Mouse (Mus musculus) intestine, embryonic 15.5 days (tissue): Measurements from ENCODE around the gene Cfap77. TPM values are rescaled to one million over a fixed set of nuclear protein-coding genes. Genes with fewer than 3 reads are reported as not detected.
A peak's percentile ranks its signal among the peaks of the same experiment; 100 is the strongest.

Experiments used
- ATAC-seq: fragments of 200-750 bp; cut with Nextera tagmentation; 2 replicates; pipeline ENCODE4 v1.8.0; 2017; ENCODE audit warnings: moderate TSS enrichment, moderate library complexity
- H3K27ac ChIP-seq: fragments of 300-500 bp; sonication (generic); 2 replicates; pipeline ENCODE4 v1.5.1; 2015; ENCODE audit warnings: mild to moderate bottlenecking, inconsistent platforms
- H3K27me3 ChIP-seq: fragments of 300-500 bp; sonication (generic); replicated peaks from 2 replicates; pipeline ENCODE4 v1.6.1; 2015; ENCODE audit warnings: inconsistent platforms
- H3K36me3 ChIP-seq: fragments of 300-500 bp; sonication (generic); 2 replicates; pipeline ENCODE4 v1.6.1; 2015; ENCODE audit warnings: inconsistent platforms
- H3K4me1 ChIP-seq: fragments of 300-500 bp; sonication (generic); replicated peaks from 2 replicates; pipeline ENCODE4 v1.6.1; 2015; ENCODE audit warnings: inconsistent platforms
- H3K4me2 ChIP-seq: fragments of 300-500 bp; sonication (generic); replicated peaks from 2 replicates; pipeline ENCODE4 v1.6.1; 2015; ENCODE audit warnings: mild to moderate bottlenecking, inconsistent platforms
- H3K4me3 ChIP-seq: fragments of 300-500 bp; sonication (generic); replicated peaks from 2 replicates; pipeline ENCODE4 v1.5.1; 2015; ENCODE audit warnings: inconsistent platforms
- H3K9ac ChIP-seq: fragments of 300-500 bp; sonication (generic); 2 replicates; pipeline ENCODE4 v1.6.1; 2015; ENCODE audit warnings: inconsistent platforms
- H3K9me3 ChIP-seq: fragments of 300-500 bp; sonication (generic); 2 replicates; pipeline ENCODE4 v1.6.1; 2016; ENCODE audit warnings: inconsistent platforms
- WGBS: fragments of 180-500 bp; shearing (Covaris S2); methylation state at CpG from one replicate; pipeline ENCODE4 v1.1.7; 2015; 5-methylcytosine and 5-hydroxymethylcytosine counted together
- polyA plus RNA-seq: library from polyadenylated mRNA; unstranded; fragments of >200 nt; fragmentation: Nextera tagmentation; extraction: Ambion mirVana; gene quantifications from 2 replicates; pipeline ENCODE4 v1.2.1, GENCODE M21; 2015

The Cfap77 gene
- polyA plus RNA-seq, 1 experiment from 2014 or later = 0.25 TPM

DNA sequence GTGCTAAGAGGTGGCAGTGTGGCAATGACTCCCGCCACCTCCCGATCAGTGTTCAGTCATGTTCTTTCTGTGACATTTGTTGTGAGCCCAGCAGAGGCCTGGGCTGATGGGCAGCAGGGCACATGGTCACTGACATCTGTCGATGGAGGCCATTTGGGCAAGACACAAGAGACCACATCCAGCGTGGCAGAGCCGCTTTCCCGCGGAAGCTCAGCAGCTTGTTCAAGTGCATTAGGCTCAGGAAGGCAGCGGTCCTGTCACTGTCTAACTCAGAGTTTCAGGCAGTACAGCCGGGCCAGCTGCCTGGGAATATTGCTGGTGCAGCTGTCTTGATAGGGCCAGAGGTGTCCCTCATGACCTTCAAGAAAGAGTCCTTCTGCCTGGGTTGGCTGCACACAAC lies 100.3 kb downstream of the Cfap77 start:
- H3K4me2 ChIP-seq = no peak overlapping the region
- H3K27me3 ChIP-seq = no peaks in the 10 kb centered on the region
- no peak overlapping the region for H3K4me3 ChIP-seq
- no peaks in the 10 kb centered on the region for H3K36me3 ChIP-seq
- no peak overlapping the region for H3K27ac ChIP-seq
- H3K4me1 ChIP-seq = no peaks in the 10 kb centered on the region
- ATAC-seq = no peak
- no peaks in the 10 kb centered on the region for H3K9me3 ChIP-seq
- WGBS = 89% methylated on average over 9 of the region's 9 CpGs
- H3K9ac ChIP-seq = no peak overlapping the region

DNA sequence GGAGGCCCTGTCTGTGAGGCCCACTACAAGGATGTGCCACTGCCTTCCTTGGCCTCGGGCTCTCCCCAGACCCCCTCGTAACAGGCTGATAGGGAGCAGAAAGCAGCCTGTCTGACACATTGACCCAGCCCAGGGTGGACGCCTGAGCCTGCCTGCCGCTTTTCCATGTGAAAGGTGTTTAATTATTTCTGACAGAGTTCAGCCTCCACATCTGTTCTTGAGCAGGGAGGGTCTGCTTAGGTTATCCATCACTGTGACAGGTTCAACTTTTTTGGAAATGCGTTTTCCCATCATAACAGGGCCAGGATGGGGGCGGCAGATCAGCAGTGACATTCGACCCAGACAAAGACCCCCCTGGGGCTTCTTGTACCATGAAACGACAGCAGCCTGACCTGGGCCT lies 101.9 kb downstream of the Cfap77 start:
- no peak overlapping the region for H3K27ac ChIP-seq
- H3K4me2 ChIP-seq = no peak overlapping the region
- no peaks in the 10 kb centered on the region for H3K4me1 ChIP-seq
- no peaks in the 10 kb centered on the region for H3K9me3 ChIP-seq
- no peak for ATAC-seq
- no peak overlapping the region for H3K9ac ChIP-seq
- no peaks in the 10 kb centered on the region for H3K27me3 ChIP-seq
- H3K4me3 ChIP-seq = no peak overlapping the region
- H3K36me3 ChIP-seq = no peaks in the 10 kb centered on the region
- 27% methylated on average over 8 of the region's 8 CpGs for WGBS

DNA sequence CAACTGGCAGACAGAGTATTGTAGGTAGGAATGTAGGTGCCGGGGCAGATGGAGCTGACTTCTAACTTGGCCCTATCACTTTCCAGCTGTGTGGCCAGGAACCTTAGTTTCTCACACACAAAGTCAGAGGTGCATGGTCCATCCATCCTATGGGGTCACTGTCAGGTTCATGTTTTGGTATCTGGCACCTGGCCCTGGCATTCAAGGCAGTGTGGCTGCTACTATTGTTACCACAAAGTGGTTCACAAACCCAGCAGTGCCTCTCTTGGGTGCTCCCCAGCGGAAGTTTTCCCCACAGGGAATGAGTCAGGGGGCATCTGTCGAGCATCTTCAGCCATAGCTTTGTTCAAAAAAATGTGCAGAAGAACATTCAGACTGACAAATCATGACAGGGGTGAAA lies 108.6 kb downstream of the Cfap77 start:
- 79% methylated on average over 3 of the region's 3 CpGs for WGBS
- no peak overlapping the region for H3K4me2 ChIP-seq
- H3K27me3 ChIP-seq = no peaks in the 10 kb centered on the region
- no peaks in the 10 kb centered on the region for H3K36me3 ChIP-seq
- no peak overlapping the region for H3K4me3 ChIP-seq
- H3K4me1 ChIP-seq = no peaks in the 10 kb centered on the region
- ATAC-seq = no peak
- no peak overlapping the region for H3K27ac ChIP-seq
- H3K9me3 ChIP-seq = no peaks in the 10 kb centered on the region
- no peak overlapping the region for H3K9ac ChIP-seq

DNA sequence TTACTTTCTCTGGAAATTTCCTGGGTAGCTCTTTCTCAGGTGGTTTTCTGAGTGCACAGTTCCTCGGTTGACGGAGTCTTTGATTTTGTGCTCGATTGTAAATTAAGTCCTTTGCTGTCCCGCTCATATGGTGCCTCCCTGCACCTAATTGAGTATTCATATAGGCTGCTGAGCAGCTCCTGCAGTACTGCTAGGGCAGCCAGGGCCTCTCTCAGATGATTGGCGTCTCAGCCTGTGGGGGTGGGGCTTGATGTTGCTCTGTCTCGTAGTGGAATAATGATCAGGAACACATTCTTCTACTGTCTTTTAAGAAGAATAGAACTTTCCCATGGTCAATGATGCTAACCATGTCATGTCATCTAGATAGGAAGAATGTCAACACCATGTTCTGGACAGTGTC lies 109.5 kb downstream of the Cfap77 start:
- WGBS = 70% methylated on average over 6 of the region's 6 CpGs
- ATAC-seq = no peak

DNA sequence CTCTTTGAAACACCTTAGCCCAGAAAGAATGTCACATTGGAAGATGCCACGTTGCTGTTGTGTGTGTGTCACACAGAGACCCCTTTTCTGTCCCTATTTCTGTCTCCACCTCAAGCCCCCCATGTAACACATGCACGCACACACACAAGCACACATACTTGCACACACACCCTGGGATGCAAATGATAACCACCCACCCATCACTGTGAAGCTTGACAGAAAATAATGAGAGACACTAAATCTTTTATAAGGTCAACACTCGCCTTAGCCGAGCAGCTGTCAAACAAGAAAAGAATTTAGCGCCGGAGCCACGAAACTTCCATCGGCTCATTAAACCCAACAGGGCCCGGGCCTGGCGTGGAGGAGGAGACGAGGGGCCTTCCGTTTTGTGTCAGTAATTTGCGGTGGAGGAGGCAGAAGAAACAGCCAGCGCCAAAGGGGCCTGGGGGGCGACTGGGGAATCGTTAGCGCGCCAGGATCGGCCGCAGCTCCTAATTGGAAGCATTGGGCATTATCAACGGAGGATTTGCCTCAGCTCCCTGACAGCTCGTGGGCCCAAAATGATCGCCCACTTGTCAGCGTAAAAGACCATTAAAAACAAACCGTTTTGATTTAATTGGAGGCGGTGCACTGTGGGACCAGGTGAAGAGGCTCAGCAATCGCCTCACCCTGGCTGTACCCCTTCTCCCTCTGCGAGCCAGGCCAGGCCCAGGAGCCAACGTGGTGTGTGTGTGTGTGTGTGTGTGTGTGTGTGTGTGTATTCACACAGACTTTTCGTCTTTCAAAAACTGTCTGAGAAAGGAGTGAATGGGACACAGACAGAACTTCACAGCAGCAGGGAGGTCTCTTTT lies 111.0 kb downstream of the Cfap77 start:
- Histone ChIP-seq H3K9ac (no peak overlapping the region), H3K9me3 (no peaks in the 10 kb centered on the region), H3K27me3 (no peaks in the 10 kb centered on the region), H3K4me2 (no peak overlapping the region), H3K27ac (no peak overlapping the region), H3K4me3 (no peak overlapping the region), H3K4me1 (no peaks in the 10 kb centered on the region), H3K36me3 (no peaks in the 10 kb centered on the region)
- ATAC-seq = no peak
- 49% methylated on average over 30 of the region's 30 CpGs for WGBS

More for the DNA sequence above, 109.5 kb downstream of the Cfap77 start:
- Histone ChIP-seq H3K4me3 (no peak overlapping the region), H3K4me1 (no peaks in the 10 kb centered on the region), H3K27me3 (no peaks in the 10 kb centered on the region), H3K9me3 (no peaks in the 10 kb centered on the region), H3K4me2 (no peak overlapping the region), H3K27ac (no peak overlapping the region), H3K9ac (no peak overlapping the region), H3K36me3 (no peaks in the 10 kb centered on the region)

DNA sequence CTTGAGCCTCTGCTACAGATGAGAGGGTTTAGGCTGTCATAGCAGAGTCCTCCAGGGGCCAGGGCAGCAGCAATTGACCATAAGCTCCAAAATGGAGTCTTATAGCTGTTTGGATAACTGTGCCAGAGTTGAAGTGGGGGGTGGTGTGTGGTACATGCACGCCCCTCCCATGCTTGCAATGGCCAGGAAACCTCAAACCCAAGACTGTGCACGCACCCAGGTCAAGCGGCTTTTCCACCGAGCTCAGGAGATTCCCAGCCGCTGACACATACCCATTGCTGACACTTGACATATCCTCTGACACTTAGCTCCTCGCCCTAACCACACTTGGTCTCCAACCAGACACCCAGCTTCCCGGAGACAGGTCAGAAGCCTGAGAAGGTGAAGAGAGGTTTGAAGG lies 115.9 kb downstream of the Cfap77 start:
- H3K4me3 ChIP-seq = no peak overlapping the region
- WGBS = 71% methylated on average over 7 of the region's 7 CpGs
- H3K4me2 ChIP-seq = no peak overlapping the region
- H3K9me3 ChIP-seq = no peaks in the 10 kb centered on the region
- H3K4me1 ChIP-seq = no peaks in the 10 kb centered on the region
- no peak overlapping the region for H3K27ac ChIP-seq
- H3K9ac ChIP-seq = no peak overlapping the region
- no peaks in the 10 kb centered on the region for H3K27me3 ChIP-seq
- H3K36me3 ChIP-seq = no peaks in the 10 kb centered on the region
- no peak for ATAC-seq

DNA sequence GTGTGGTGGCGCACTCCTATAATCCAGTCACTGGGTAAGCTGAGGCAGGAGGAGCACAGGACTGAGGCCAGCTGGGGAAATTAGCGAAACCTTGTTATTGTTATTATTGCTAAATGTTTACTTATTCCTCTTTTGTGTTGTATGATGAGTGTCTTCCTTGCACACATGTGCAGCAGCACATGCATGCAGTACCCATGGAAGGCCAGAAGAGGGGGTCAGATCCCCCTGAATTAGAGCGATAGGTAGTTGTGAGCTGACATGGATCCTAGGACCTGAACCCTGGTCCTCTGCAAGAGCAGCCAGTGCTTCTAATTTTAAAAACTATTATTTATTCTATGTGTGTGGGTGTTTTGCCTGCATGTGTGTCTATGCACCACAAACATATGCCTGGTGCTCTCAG lies 124.3 kb downstream of the Cfap77 start:
- Histone ChIP-seq H3K27me3 (no peaks in the 10 kb centered on the region), H3K9ac (no peak overlapping the region), H3K27ac (no peak overlapping the region), H3K4me2 (no peak overlapping the region), H3K36me3 (no peaks in the 10 kb centered on the region), H3K4me3 (no peak overlapping the region), H3K9me3 (no peaks in the 10 kb centered on the region), H3K4me1 (no peaks in the 10 kb centered on the region)
- WGBS = 85% methylated on average over 3 of the region's 3 CpGs
- no peak for ATAC-seq

DNA sequence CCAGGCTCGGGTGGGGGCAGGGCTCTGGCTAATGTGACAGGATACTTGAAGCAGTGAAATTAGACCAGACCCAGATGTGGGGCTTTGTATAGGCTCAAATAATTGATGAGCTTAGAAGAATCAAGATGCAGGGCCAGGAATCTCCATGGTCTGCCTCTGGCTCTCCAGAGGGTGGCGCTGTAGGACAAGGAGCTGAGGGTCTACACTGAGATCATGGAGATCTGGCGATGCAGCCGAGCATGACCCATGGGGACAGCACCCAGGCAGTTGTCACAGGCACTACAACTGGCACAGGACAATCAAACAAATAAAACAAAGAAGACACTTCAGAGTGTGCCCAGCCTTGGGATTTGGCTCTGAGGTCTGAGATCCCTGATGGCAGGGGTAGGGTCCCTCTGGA lies 131.0 kb downstream of the Cfap77 start:
- Histone ChIP-seq H3K9ac (no peak overlapping the region), H3K27me3 (peaks cover 30% of the 10 kb centered on the region), H3K9me3 (no peaks in the 10 kb centered on the region), H3K4me1 (no peaks in the 10 kb centered on the region), H3K36me3 (no peaks in the 10 kb centered on the region), H3K27ac (no peak overlapping the region), H3K4me3 (no peak overlapping the region), H3K4me2 (no peak overlapping the region)
- no peak for ATAC-seq
- WGBS = under 1% methylated on average over 4 of the region's 4 CpGs

DNA sequence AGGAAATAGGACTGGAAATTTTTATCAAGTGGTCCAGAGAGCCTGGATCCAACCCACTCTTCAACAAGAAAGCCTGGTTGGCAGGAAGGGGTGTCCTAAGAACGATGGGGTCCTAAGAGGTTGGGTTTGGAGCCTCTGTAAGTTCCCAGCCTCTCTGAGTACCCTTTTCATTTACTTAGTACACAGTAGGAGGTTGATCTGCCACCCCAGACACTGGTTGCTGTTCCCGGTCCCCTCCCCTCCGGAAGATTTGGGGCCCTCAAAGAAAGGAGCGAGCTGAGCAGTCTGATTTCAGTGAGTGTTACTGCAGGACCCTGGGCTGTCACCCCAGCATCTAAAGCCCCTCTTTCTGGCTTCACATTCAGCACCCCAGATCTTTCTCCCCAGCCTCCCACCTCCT lies 135.9 kb downstream of the Cfap77 start:
- WGBS = 2% methylated on average over 4 of the region's 4 CpGs
- Histone ChIP-seq H3K4me3 (no peak overlapping the region), H3K9ac (no peak overlapping the region), H3K4me2 (no peak overlapping the region), H3K27ac (no peak overlapping the region), H3K4me1 (peaks cover 8% of the 10 kb centered on the region), H3K9me3 (no peaks in the 10 kb centered on the region), H3K27me3 (peaks cover 78% of the 10 kb centered on the region), H3K36me3 (no peaks in the 10 kb centered on the region)
- no peak for ATAC-seq

DNA sequence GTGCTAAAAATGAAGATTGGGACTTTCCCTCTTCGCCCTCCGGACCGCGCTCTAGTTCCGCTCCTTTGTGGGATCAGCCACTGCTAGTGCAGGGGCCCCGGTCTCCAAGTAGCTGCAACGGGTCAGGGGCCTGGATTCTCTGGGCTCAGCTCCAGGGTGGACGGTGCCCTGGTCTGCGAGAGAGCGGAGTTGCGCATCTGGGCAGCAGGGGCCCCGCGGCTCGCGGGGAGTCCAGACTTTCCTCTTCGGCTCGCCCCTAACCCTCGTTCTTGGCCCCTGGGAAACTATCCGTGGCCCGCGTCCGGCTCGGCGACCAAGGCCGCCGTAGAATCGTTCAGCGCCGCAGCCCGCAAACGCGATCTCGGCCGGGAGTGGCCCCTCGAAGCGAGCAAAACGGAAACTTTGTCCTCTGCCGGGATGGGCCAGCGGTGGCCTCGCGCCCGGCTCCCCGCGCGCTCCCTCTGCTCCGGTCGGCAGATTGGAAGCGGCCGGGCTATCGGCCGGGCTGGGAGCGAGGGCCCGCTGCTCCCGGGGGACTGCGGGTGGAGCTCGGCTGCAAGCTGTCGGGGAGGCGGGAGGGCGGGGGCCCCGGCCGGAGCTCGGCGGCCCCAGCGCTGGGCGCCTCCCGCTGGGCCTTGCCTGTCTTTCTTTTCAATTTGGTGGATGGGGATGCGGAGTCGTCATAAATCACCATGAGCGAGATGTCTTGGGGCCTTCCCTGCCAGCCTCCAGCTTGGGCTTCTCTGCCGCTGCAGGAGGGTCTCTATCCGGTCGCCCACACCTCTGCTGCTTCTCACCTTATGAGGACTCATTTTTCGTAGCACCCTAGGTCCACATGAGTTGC lies 137.1 kb downstream of the Cfap77 start:
- H3K4me3 ChIP-seq = peak overlapping the region; percentile 15
- peaks cover 8% of the 10 kb centered on the region for H3K4me1 ChIP-seq
- peaks cover 85% of the 10 kb centered on the region for H3K27me3 ChIP-seq
- H3K4me2 ChIP-seq = peak overlapping the region; percentile 47
- no peak overlapping the region for H3K9ac ChIP-seq
- no peaks in the 10 kb centered on the region for H3K36me3 ChIP-seq
- under 1% methylated on average over 70 of the region's 73 CpGs for WGBS
- no peak overlapping the region for H3K27ac ChIP-seq
- H3K9me3 ChIP-seq = no peaks in the 10 kb centered on the region
- no peak for ATAC-seq

DNA sequence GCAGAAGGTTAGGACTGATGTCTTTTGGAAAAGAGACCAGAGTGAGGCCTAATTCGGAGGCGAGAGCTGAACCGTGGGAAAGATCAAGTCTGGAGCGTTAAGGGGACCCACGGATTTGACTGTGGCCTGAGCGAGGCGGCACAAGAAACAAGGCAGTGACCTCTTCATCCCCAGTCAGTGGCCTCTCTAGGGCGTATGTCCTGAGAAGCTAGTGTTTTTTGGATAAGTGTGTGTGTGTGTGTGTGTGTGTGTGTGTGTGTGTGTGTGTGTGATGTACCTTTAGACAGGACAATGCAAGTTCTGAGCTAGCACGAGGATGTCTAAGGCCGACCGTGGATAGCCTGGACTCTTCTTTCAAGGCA lies 137.7 kb downstream of the Cfap77 start:
- H3K9me3 ChIP-seq = no peaks in the 10 kb centered on the region
- ATAC-seq = no peak
- peaks cover 85% of the 10 kb centered on the region for H3K27me3 ChIP-seq
- WGBS = 4% methylated on average over 11 of the region's 11 CpGs
- H3K36me3 ChIP-seq = no peaks in the 10 kb centered on the region
- no peak overlapping the region for H3K9ac ChIP-seq
- no peak overlapping the region for H3K27ac ChIP-seq
- H3K4me3 ChIP-seq = no peak overlapping the region
- H3K4me2 ChIP-seq = no peak overlapping the region
- H3K4me1 ChIP-seq = peaks cover 8% of the 10 kb centered on the region

DNA sequence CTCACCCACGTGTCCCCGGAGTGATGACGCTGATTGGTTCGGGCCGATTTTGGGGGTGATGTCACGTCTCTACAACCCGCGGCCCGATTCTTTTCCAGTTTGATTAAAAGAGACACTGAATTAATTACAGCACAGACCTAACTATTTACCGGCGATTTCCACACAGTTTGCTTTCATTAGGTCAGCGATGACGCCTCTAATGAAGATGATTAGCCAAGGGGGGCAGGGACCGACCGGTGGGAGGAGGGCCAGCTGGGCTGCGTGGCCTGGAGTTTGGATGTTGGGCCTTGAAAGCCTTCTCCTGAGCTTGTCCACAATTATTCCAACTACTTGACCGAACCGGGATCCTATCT lies 138.4 kb downstream of the Cfap77 start, which contains the start of gene Barhl1:
Barhl1 (minus strand) TSS at position 156 of the 353 bp plus-strand sequence.
- Histone ChIP-seq H3K9me3 (no peaks in the 10 kb centered on the region), H3K4me2 (peak within 1 kb of the TSS; percentile 47), H3K9ac (no peak within 1 kb of the TSS), H3K4me1 (peaks cover 8% of the 10 kb centered on the region), H3K4me3 (peak within 1 kb of the TSS; percentile 15), H3K36me3 (no peaks in the 10 kb centered on the region), H3K27ac (no peak within 1 kb of the TSS), H3K27me3 (peaks cover 91% of the 10 kb centered on the region)
- ATAC-seq = 0 out of 2 replicates have a peak, but pooled peaks have one; percentile 10
- 3% methylated on average over 18 of the region's 18 CpGs for WGBS
